Mouse (Mus musculus): ENCODE results near the gene Schip1. TPM values are rescaled to one million over a fixed set of nuclear protein-coding genes. Genes with fewer than 3 reads are reported as not detected.

The Schip1 gene
- polyA plus RNA-seq, 1 experiment from 2014 or later: 73.7 TPM

- peaks cover 12 to 52% of the 10 kb centered on the region in 2 experiments for H3K4me1 ChIP-seq (ENCODE audit: control insufficient read depth in 2 of 2, insufficient read depth in 2 of 2, low read length in 2 of 2)
- no peak overlapping the region for H3K4me2 ChIP-seq (ENCODE audit: low read length)
- no peak overlapping the region for H3K4me3 ChIP-seq (ENCODE audit: control insufficient read depth in 1 of 2, insufficient read depth in 1 of 2, low read depth in 1 of 2, low read length in 2 of 2)
- H3K9me3 ChIP-seq (ENCODE audit: control insufficient read depth, low read length): no peaks in the 10 kb centered on the region
- H3K36me3 ChIP-seq (ENCODE audit: control insufficient read depth, insufficient read depth, low read length): no peaks in the 10 kb centered on the region; the same call in 1 of the 2 replicates
- WGBS: 82% methylated on average over 11 of the region's 11 CpGs
- no peak overlapping the region for H3K27ac ChIP-seq (replicated peaks in 1 of 2; ENCODE audit: control insufficient read depth in 1 of 2, insufficient read depth in 1 of 2, low read depth in 2 of 2, low read length in 2 of 2)
- no peak overlapping the region for H3K9ac ChIP-seq (ENCODE audit: low read length)
- no peak for ATAC-seq (ENCODE audit: insufficient number of reproducible peaks, insufficient read depth, low FRiP score, low read depth)
- no peaks in the 10 kb centered on the region for H3K27me3 ChIP-seq (ENCODE audit: control insufficient read depth, insufficient read depth, low read length)
These were observed 447.7 kb downstream of the Schip1 start for GRCm38 (mm10) chr3:68512327-68512726.

GRCm38 (mm10) chr3:68513340-68514119, 448.9 kb downstream of the Schip1 start:
- H3K9me3 ChIP-seq (ENCODE audit: control insufficient read depth, low read length): no peaks in the 10 kb centered on the region
- H3K4me3 ChIP-seq (ENCODE audit: control insufficient read depth in 1 of 2, insufficient read depth in 1 of 2, low read depth in 1 of 2, low read length in 2 of 2): no peak overlapping the region
- no peaks in the 10 kb centered on the region; the same call in 1 of the 2 replicates for H3K36me3 ChIP-seq (ENCODE audit: control insufficient read depth, insufficient read depth, low read length)
- H3K4me1 ChIP-seq (ENCODE audit: control insufficient read depth in 2 of 2, insufficient read depth in 2 of 2, low read length in 2 of 2): peaks cover 8 to 43% of the 10 kb centered on the region in 2 experiments
- ATAC-seq (ENCODE audit: insufficient number of reproducible peaks, insufficient read depth, low FRiP score, low read depth): no peak
- H3K9ac ChIP-seq (ENCODE audit: low read length): no peak overlapping the region
- WGBS: 54% methylated on average over 7 of the region's 7 CpGs
- H3K27ac ChIP-seq (replicated peaks in 1 of 2; ENCODE audit: control insufficient read depth in 1 of 2, insufficient read depth in 1 of 2, low read depth in 2 of 2, low read length in 2 of 2): no peak overlapping the region
- no peaks in the 10 kb centered on the region for H3K27me3 ChIP-seq (ENCODE audit: control insufficient read depth, insufficient read depth, low read length)
- H3K4me2 ChIP-seq (ENCODE audit: low read length): no peak overlapping the region

- no peak overlapping the region for H3K4me3 ChIP-seq (ENCODE audit: control insufficient read depth in 1 of 2, insufficient read depth in 1 of 2, low read depth in 1 of 2, low read length in 2 of 2)
- no peaks in the 10 kb centered on the region for H3K9me3 ChIP-seq (ENCODE audit: control insufficient read depth, low read length)
- H3K27me3 ChIP-seq (ENCODE audit: control insufficient read depth, insufficient read depth, low read length): no peaks in the 10 kb centered on the region
- no peaks in the 10 kb centered on the region; the same call in 1 of the 2 replicates for H3K36me3 ChIP-seq (ENCODE audit: control insufficient read depth, insufficient read depth, low read length)
- 85% methylated on average over 3 of the region's 3 CpGs for WGBS
- H3K4me1 ChIP-seq (ENCODE audit: control insufficient read depth in 2 of 2, insufficient read depth in 2 of 2, low read length in 2 of 2): peaks cover 2 to 37% of the 10 kb centered on the region in 2 experiments
- H3K27ac ChIP-seq (replicated peaks in 1 of 2; ENCODE audit: control insufficient read depth in 1 of 2, insufficient read depth in 1 of 2, low read depth in 2 of 2, low read length in 2 of 2): no peak overlapping the region
- no peak overlapping the region for H3K9ac ChIP-seq (ENCODE audit: low read length)
- no peak overlapping the region for H3K4me2 ChIP-seq (ENCODE audit: low read length)
- no peak for ATAC-seq (ENCODE audit: insufficient number of reproducible peaks, insufficient read depth, low FRiP score, low read depth)
These were observed 449.5 kb downstream of the Schip1 start for GRCm38 (mm10) chr3:68514120-68514497.

- WGBS: 83% methylated on average over 3 of the region's 3 CpGs
- ATAC-seq (ENCODE audit: insufficient number of reproducible peaks, insufficient read depth, low FRiP score, low read depth): no peak
- peaks cover 0 to 34% of the 10 kb centered on the region in 2 experiments; a peak in 3 of 4 replicates for H3K4me1 ChIP-seq (ENCODE audit: control insufficient read depth in 2 of 2, insufficient read depth in 2 of 2, low read length in 2 of 2)
These were observed 450.1 kb downstream of the Schip1 start for GRCm38 (mm10) chr3:68514717-68515116.

GRCm38 (mm10) chr3:68516393-68517081, 451.9 kb downstream of the Schip1 start:
- Histone ChIP-seq H3K36me3 (ENCODE audit: control insufficient read depth, insufficient read depth, low read length) (no peaks in the 10 kb centered on the region; the same call in 1 of the 2 replicates), H3K27ac (replicated peaks in 1 of 2; ENCODE audit: control insufficient read depth in 1 of 2, insufficient read depth in 1 of 2, low read depth in 2 of 2, low read length in 2 of 2) (no peak overlapping the region), H3K9me3 (ENCODE audit: control insufficient read depth, low read length) (no peaks in the 10 kb centered on the region), H3K4me3 (ENCODE audit: control insufficient read depth in 1 of 2, insufficient read depth in 1 of 2, low read depth in 1 of 2, low read length in 2 of 2) (no peak overlapping the region), H3K4me2 (ENCODE audit: low read length) (no peak overlapping the region), H3K27me3 (ENCODE audit: control insufficient read depth, insufficient read depth, low read length) (no peaks in the 10 kb centered on the region), H3K9ac (ENCODE audit: low read length) (no peak overlapping the region), H3K4me1 (ENCODE audit: control insufficient read depth in 2 of 2, insufficient read depth in 2 of 2, low read length in 2 of 2) (peaks cover 0 to 24% of the 10 kb centered on the region in 2 experiments; a peak in 3 of 4 replicates)
- ATAC-seq (ENCODE audit: insufficient number of reproducible peaks, insufficient read depth, low FRiP score, low read depth): no peak
- 87% methylated on average over 12 of the region's 12 CpGs for WGBS

More at GRCm38 (mm10) chr3:68514717-68515116, 450.1 kb downstream of the Schip1 start:
- no peaks in the 10 kb centered on the region for H3K27me3 ChIP-seq (ENCODE audit: control insufficient read depth, insufficient read depth, low read length)
- H3K36me3 ChIP-seq (ENCODE audit: control insufficient read depth, insufficient read depth, low read length): no peaks in the 10 kb centered on the region; the same call in 1 of the 2 replicates
- no peak overlapping the region for H3K4me2 ChIP-seq (ENCODE audit: low read length)
- no peak overlapping the region for H3K4me3 ChIP-seq (ENCODE audit: control insufficient read depth in 1 of 2, insufficient read depth in 1 of 2, low read depth in 1 of 2, low read length in 2 of 2)
- no peak overlapping the region for H3K27ac ChIP-seq (replicated peaks in 1 of 2; ENCODE audit: control insufficient read depth in 1 of 2, insufficient read depth in 1 of 2, low read depth in 2 of 2, low read length in 2 of 2)
- H3K9me3 ChIP-seq (ENCODE audit: control insufficient read depth, low read length): no peaks in the 10 kb centered on the region
- no peak overlapping the region for H3K9ac ChIP-seq (ENCODE audit: low read length)

- ATAC-seq (ENCODE audit: insufficient number of reproducible peaks, insufficient read depth, low FRiP score, low read depth): no peak
- Histone ChIP-seq H3K27ac (replicated peaks in 1 of 2; ENCODE audit: control insufficient read depth in 1 of 2, insufficient read depth in 1 of 2, low read depth in 2 of 2, low read length in 2 of 2) (no peak overlapping the region), H3K4me1 (ENCODE audit: control insufficient read depth in 2 of 2, insufficient read depth in 2 of 2, low read length in 2 of 2) (peaks cover 0 to 24% of the 10 kb centered on the region in 2 experiments; a peak in 3 of 4 replicates), H3K4me3 (ENCODE audit: control insufficient read depth in 1 of 2, insufficient read depth in 1 of 2, low read depth in 1 of 2, low read length in 2 of 2) (no peak overlapping the region), H3K36me3 (ENCODE audit: control insufficient read depth, insufficient read depth, low read length) (no peaks in the 10 kb centered on the region; the same call in 1 of the 2 replicates), H3K9ac (ENCODE audit: low read length) (no peak overlapping the region), H3K4me2 (ENCODE audit: low read length) (no peak overlapping the region), H3K27me3 (ENCODE audit: control insufficient read depth, insufficient read depth, low read length) (no peaks in the 10 kb centered on the region), H3K9me3 (ENCODE audit: control insufficient read depth, low read length) (no peaks in the 10 kb centered on the region)
- WGBS: 36% methylated on average over 7 of the region's 7 CpGs
These were observed 452.6 kb downstream of the Schip1 start for GRCm38 (mm10) chr3:68517236-68517635.

- Histone ChIP-seq H3K27ac (replicated peaks in 1 of 2; ENCODE audit: control insufficient read depth in 1 of 2, insufficient read depth in 1 of 2, low read depth in 2 of 2, low read length in 2 of 2) (no peak overlapping the region), H3K9me3 (ENCODE audit: control insufficient read depth, low read length) (no peaks in the 10 kb centered on the region), H3K4me3 (ENCODE audit: control insufficient read depth in 1 of 2, insufficient read depth in 1 of 2, low read depth in 1 of 2, low read length in 2 of 2) (no peak overlapping the region), H3K9ac (ENCODE audit: low read length) (no peak overlapping the region), H3K4me1 (ENCODE audit: control insufficient read depth in 2 of 2, insufficient read depth in 2 of 2, low read length in 2 of 2) (peaks cover 0 to 24% of the 10 kb centered on the region in 2 experiments; a peak in 3 of 4 replicates), H3K4me2 (ENCODE audit: low read length) (no peak overlapping the region), H3K36me3 (ENCODE audit: control insufficient read depth, insufficient read depth, low read length) (no peaks in the 10 kb centered on the region; the same call in 1 of the 2 replicates), H3K27me3 (ENCODE audit: control insufficient read depth, insufficient read depth, low read length) (no peaks in the 10 kb centered on the region)
- WGBS: 89% methylated on average over 8 of the region's 8 CpGs
- ATAC-seq (ENCODE audit: insufficient number of reproducible peaks, insufficient read depth, low FRiP score, low read depth): no peak
These were observed 453.4 kb downstream of the Schip1 start for GRCm38 (mm10) chr3:68518041-68518440.
